Mouse (Mus musculus): Measurements from ENCODE around the gene Top2b.

The Top2b gene

DNA sequence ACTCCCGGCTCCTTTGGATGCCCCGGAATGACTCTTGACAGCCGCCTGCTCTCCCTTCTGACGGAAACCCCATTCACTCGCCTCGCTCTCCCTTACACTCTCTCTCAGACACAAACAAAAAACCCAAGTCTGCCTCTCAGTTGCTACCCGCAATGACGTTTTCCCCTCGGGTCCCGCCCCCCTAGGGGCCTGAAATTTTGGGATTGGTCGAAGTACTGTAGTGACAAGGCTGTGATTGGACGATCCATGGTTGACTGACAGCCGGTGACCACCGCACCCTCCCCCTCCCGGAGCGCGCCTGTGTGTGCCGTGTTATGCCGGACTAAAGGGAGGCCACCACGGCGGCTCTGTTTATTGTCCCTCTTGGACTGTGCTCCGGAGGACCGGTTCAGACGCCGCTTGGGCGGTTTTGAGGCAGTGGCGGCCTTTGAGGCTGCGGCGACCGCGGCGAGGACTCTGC lies at the start of gene Top2b:
TSS of gene Top2b (plus strand) at position 302 of the 460 bp plus-strand sequence.
- DNase-seq (ENCODE audit: low spot score) = peak; percentile 98

DNA sequence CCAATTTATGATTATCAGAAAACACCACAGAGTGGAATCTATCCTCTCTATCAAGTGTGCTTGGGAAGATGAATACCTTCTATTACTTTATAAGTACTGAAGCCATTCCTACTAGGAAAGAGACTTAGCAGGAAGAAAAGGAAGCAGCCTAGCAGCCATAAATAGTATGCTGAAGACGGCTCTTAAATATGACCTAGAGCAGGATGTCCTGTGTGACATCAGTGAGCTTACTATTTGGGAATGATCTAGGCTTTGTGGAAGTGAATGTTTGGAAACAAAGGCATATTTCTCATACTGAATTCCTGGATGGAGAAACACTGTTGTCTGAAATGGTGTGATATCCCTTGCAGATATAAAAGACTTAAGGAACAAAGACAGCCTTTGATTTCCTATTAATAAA lies 48.3 kb upstream of the Top2b start:
- DNase-seq (ENCODE audit: low spot score) = no peak

DNA sequence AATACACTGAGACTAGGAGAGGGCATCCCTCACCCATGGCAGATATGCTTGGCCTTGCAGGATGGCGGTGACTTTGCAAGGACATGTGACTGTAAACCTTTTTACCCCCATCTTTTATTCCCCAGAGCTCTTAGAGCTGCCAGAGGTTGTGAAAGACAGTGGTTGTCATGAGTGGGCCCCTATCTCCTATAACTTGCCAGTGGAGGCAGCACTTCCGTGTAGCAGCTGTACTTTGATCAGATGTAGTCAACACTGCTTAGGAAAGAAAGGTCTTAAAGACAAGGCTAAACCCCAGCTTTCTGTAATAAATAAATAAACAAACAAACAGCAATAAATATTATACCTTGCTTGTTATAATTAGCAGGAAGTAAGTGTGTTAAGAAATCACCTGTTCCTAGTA lies 45.2 kb upstream of the Top2b start:
- no peak for DNase-seq (ENCODE audit: low spot score)

DNA sequence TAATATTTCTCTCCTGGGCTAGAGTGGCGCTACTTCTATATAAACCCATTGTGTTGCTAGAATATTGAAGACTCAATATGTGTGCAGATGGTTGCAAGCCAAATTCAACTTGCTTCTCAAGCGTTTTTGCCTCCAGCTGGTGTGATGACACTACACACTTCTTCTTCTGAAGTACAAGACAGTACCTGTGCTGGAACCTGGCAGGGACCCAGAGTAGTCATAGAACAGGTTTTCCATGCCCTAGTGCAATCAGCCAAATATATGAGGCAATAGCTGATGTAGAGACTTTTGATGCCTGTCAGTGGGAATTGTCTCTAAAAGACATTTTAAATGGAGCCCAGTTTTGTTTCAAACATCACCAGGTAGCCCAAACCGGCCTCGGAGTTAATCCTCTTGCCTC lies 40.6 kb upstream of the Top2b start:
- no peak for DNase-seq (ENCODE audit: low spot score)

DNA sequence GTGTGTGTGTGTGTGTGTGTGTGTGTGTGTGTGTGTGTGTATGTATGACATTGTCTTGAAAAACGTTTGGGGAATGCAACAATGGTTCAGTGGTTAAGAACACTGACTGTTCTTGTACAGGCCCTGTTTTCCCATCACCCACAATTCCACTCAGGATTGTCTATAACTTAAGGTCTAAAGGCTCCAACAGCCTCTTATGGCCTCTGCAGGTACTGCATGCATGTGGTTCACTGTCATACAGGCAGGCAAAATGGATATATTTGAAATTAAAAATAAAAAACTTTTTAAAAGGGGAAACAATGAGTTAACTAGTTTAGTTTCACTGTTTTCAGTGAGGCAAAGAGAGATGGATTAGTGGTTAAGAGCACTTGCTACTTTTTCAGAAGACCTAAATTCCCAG lies 39.8 kb upstream of the Top2b start:
- no peak for DNase-seq (ENCODE audit: low spot score)

DNA sequence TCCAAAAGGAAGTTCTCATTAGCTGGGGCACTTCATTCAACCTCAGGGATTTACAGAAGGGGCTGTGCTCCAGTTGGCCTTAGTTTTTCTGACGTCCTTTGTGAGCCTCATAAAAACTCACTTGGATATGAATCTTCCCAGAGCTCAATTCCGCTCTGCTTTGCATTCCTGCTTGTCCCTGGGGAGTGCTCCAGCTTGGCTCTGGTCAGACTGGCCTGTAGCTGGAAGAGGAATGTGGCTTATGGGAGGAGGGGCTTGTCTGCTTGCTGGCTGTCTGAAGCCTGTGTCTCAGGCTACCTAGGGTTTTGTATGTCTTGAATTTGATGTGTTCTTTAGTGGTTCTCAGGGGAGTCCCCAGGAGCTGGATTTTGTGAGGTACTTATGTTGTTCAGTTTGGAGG lies 36.4 kb upstream of the Top2b start:
- peak; percentile 60 for DNase-seq (ENCODE audit: low spot score)

DNA sequence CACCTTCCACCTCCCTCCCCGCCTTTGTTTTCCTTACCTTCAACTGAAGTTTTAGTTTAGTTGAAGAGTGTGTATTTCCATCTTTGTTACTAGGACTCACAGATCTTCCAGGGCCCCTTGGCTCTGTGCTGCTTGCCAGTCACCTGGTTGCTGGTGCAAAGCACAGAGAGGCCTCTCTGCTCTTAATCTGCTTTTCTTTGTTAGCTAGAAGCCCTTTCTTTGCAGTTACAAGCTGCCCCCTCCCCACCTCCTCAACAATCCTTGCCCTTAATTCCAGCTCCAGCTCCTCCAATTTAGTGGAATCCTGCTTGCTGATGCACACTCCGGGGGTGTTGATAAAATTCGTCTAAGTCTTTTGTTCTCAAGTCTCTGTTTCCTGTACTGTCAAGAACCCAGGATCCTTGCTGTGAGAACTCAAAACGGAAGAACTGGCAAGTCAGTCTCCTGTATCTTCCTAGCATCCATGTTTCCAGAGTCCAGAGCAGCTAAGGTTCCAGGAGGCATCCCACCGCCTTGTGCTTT lies 36.0 kb upstream of the Top2b start:
- DNase-seq (ENCODE audit: low spot score) = peak; percentile 5

DNA sequence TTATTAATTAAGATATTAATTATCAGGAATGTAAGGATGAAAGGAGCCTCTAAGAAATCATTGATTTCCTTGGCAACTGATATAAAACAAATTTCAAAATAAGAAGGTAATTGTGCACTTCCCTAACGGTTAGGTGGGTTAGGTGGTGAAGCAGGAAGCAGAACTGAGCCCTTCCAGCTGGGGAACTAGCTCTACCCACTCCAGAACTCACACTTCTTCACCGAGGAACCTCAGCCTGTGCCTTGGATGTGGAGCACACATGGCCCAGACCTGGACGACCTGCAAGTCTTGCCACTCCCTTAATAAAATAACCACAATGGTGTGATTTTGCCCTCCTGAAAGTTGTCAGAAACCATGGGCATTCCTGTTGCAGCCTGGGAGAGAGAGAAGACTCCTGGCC lies 35.2 kb upstream of the Top2b start:
- DNase-seq (ENCODE audit: low spot score) = peak; percentile 0

DNA sequence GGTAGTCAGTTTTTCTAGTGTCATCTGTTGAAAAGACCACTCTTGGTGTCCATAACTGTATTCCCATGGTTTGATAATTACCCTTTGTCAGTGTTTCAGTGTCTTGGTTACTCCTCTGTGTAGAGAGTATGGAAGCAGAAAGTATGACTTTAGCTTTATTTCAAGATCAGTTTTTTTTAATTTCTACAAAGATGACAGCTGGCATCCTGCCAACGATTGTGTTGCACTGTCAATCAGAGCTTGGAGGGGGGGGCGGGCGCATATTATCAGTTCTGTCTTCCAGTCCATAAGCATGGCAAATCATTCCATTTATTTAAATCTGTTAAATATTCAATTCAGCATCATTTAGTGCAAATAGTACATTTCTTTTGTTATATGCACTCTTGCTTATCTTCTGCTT lies 30.7 kb upstream of the Top2b start:
- DNase-seq (ENCODE audit: low spot score) = no peak

DNA sequence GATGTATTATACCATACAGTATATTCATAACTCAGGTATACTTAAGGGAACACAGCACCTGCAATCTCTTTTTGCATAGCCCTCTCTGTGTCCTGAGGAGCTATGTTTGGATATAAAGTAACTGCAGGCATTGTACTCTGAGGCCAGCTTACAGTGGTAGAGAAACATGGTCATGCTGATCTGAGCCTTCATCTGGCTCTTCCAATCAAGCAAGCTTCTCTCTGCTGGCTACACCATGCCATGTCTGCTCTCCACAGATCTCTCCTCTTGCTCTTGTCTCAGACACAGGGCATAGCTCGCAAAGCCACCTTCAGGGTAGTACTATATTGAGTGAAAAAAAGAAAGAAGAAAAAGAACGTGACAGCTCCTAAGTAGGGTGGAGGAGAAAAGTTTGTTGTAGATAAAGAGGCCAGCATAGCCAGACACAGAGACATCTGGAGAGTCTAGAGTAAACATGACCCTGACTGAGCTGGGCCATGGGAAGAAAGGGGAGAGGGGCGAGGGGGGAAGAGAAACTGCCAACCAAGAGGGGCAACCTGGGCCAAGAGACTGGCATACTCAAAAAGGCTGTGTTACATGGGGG lies 29.1 kb upstream of the Top2b start:
- DNase-seq (ENCODE audit: low spot score) = peak; percentile 6

DNA sequence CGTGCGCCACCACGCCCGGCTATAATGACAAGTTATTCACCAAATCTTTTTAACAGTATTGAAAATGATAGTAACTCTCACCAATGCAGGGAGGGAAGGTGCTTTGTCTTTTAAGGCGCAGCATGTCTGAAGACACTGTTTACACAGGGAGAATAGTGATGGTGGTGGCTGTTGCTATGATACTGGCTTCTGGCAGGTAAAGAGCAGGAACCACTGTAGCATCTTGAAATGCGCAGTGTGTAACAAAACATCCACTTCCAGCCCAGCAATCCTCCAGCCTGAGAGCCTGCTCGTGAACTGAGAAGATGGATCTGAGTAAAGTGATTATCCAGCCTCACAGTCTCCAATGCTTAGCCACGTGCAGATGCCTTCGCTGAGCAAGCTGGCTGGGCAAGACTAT lies 17.5 kb upstream of the Top2b start:
- no peak for DNase-seq (ENCODE audit: low spot score)

DNA sequence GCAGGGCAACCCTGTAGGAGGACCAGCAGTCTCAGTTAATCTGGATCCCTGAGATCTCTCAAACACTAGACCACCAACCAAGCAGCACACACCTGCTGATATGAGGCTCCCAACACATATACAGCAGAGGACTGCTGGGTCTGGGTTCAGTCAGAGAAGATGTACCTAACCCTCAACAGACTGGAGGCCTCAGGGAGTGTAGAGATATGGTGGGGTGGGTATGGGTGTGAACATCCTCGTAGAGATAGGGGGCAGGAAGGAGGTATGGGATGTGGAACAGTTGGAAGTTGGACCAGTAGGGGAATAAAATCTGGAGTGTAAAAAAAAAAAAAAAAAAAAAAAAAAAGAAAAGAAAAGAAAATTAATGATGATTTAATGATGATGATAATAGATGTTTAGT lies 5.3 kb upstream of the Top2b start:
- DNase-seq (ENCODE audit: low spot score) = no peak

DNA sequence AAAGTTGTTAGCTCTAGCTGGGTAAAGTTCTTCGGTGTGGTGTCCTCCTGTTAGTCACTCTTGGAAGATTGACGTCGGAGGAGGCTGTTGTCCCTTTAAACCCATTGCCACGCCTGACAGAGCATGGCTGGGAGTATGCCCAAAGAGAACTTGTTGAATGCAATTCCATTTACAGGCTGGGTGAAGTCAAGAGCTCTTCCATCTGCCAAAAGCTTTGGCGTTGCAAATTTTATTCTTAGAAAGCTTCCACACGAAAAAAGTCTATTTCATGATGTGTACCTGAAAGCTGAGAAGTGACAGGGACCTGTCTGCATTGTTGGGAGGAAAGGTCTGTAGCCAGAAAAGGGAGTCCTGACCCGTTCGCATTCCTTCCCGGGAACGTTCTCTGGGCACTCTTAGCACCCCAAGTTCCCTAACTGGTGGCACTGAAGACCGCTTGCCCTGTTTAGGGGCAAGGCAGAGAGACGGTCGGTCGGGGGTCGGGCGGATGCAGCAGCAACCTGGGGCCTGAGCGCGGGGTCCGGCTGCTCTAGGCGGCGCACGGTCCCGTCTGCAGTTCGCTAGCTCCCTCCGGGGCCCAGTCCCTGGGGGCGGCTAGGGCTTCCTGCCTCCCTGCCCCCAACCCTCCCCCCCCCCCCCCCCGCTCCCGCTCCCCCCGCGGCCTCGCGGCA lies 683 bp upstream of the Top2b start:
- DNase-seq (ENCODE audit: low spot score) = peak; percentile 43

DNA sequence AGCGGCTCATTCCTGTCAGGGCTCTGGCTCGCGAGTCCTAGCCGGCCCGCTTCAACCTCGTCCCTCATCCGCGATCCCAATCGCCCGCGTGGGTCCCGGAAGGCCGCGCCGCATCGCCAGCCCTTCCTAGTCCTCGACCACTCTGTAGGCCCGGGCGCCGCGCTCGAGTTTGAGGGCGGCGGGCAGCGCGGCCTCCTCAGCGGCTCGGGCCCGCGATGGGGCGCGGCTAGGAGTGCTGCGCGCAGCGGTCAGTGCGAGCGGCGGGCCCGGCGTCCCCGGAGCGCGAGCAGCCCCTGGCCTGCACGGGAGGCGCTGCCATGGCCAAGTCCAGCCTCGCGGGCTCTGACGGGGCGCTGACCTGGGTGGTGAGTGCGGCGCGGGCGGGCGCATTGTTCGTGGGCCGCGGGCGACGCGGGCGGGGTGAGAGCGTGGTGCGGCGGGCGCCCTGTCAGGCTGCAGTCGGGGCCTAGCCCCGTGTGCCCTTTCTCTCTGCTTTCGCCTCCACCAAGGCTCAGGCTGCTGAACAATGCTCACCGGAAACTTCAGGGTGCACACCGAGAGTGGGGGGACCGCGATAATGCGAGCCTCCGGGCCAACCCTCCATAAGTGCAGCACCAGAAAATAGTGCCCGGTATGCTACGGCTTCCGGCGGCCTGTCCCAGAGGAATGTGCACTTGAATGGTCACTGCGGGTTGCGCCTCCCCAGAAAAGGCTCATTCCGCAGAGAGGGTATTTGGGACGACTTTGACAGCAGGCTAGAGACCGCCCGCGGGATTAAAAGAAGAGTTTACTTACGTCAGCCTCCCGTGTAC lies 589 bp downstream of the Top2b start:
- peak; percentile 80 for DNase-seq (ENCODE audit: low spot score)

DNA sequence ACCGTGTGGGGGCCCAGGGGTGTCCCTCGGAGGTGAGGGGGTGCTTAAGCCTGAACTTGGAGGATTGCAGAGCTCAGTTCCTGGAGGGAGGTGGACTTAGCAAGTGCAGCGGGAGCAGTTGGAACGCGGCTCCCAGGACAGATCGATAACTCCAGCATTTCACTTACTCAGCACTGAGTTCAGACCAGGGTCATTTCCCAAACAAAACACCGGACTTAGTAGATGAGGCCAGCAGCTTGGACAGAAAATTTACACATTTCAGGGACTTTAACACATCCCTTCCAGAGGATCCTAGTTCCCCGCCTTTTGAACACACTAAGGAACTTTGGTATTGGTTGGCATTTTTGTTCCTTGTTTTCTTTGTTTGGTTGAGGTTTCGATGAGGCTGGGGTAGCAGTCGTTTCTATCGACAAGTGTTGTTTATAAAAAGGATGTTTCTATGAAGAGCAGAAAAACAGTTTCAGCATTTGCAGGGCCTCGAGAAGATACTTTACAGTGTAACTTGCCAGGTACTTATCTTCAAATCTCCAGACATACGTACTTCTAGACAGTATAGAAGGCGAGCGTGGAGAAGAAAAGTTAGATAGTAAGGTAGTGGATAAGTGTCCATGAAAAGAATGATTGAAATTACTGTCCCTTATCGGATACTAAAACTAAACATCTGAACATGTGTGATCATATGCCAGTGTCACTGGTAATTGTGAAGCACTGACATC lies 1.4 kb downstream of the Top2b start:
- DNase-seq (ENCODE audit: low spot score) = no peak

DNA sequence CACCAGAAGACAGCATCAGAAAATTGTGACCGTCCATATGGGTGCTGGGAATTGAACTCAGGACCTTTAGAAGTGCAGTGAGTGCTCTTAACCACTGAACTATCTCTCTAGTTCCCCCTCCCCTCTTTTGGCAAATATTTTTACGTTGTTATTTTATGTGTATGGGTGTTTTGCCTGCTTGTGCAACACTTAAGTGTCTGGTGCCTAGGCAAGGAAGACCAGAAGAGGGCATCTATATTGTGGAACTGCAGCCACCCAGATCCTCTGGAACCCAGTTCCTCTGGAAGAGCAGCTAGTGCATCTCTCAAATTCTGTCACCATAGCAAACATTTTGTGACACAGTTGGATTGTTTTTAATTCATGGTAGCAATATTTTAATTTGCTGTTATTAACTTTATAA lies 2.0 kb downstream of the Top2b start:
- no peak for DNase-seq (ENCODE audit: low spot score)

DNA sequence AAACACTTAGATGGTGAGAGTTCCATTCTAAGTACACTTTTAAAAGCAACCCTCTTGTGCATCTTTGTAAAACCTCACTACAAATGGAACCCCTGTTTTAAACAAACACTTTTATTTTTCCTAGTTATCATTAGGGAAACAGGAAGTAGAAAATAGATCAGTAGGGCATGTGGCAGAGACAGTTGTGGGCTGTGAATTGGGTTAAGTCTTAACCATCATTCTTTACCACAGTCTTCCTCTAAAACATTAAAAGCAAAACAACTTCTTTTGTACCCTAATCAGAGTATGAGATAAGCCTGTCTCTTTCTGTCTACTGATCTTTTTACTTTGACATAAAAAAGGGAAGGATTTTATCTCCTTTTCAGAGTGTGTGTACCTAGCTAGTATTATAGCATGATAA lies 7.8 kb downstream of the Top2b start:
- no peak for DNase-seq (ENCODE audit: low spot score)

DNA sequence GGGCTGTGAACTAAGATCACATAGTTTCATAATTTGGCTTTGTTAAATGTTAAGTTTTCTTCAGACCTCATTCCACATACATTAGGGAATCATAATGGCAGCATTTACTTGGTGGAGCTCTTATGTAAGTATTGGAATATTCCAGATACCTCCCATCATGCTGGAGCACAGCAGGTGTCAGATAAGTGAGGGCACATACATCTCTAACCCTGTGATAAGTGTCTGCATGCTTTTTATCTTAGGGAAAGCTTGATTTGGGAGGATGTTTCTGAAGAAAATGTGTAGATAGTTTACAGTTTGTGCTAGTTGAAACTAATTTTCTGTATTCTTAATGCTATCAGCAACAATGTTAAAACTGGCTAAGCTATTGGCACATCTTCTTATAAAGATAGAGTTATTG lies 8.2 kb downstream of the Top2b start:
- DNase-seq (ENCODE audit: low spot score) = no peak

DNA sequence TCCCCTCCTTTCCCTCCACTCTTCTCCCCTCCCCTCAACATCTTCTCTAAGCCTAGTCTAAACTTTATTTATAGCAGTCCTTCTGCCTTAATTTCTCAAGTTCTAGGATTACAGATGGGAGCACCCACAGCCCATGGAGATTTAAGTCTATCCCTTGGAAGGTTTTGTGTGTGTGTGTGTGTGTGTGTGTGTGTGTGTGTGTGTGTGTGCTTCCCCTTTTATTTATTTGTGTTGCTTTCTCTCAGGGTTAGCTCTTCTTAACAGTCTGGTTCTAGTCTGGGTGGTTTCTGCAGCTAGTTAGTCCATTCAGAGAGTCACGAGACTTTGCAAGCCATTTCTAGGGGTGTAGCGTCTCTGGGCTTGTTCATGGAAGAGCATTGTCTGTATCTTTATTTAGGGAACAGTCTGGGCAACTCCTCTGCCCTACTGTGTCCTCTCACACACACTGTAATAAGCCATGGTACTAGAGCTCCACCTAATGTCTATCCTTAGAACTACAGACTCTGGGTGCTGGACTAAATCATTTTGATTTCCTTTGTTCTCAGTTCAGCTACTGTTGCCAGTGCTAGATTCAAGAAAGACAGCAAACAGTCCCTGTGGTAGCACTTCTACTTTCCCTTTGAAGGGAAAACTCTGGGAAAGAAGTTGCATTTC lies 15.1 kb downstream of the Top2b start:
- peak; percentile 20 for DNase-seq (ENCODE audit: low spot score)

DNA sequence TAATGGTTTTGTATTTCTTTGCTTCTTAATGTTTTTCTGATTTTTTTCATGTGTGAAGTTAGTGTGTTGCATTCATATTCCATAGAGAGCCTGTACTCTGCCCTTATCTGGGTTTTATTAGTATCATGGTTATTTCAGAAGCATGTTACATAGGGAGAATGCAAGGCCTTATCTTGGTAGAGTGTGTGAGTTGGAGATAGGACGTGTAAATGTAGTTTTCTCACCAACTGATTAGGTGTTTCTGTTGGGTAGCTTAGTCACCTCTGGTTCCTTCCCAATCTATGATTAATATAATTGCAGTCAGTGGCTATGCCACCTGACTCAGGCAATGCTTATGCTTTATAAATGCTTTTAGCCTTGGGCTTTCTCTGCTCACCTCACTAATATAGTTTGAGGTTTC lies 19.8 kb downstream of the Top2b start:
- DNase-seq (ENCODE audit: low spot score) = no peak

DNA sequence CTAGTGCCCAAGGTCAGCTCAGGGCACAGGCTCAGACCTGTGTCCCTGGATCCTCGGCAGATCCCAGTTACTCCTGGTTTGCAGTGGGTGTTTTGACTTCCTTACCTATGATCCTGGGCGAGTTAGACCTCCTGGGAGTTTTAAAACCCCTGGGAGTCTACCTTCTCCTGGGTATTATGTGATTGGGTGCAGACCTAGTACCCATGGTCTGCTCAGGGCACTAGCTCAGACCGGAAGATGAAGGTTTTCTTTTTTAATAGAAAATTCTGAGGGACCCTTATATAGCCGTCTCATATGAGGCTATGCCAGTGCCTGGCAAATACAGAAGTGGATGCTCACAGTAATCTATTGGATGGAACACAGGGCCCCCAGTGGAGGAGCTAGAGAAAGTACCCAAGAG lies 40.2 kb downstream of the Top2b start:
- DNase-seq (ENCODE audit: low spot score) = no peak

DNA sequence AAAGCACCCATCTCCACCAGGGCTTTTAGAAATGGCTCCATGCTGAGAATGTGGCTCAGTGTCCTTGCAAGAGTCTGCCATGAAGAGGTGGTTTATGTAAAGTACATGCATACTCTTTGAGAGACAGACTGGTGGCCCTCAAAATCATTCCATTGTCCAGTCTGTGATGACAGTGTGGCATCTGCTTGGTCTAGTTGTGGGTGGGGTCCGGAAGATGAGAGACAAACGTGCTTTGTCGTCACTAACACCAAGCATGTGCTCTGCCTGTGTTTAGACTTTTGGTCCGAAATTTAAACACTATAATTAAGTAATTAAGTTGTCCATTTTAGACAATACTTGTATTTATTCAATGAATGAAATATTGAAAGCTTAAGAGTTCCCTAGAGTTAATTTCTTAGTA lies 49.2 kb downstream of the Top2b start:
- no peak for DNase-seq (ENCODE audit: low spot score)
